Mouse (Mus musculus): ENCODE results near the gene Ccdc61. TPM values are rescaled to one million over a fixed set of nuclear protein-coding genes. Genes with fewer than 3 reads are reported as not detected.
A peak's percentile ranks its signal among the peaks of the same experiment; 100 is the strongest.

Ccdc61 gene
- polyA plus RNA-seq, 1 experiment from 2014 or later, result 24.7 TPM

- WGBS, result 29% methylated on average over 12 of the region's 12 CpGs
- TF ChIP-seq CTCF (IDR thresholded peaks at IDR 0.05; ENCODE audit: low read depth), result no peak
- no peak for ATAC-seq (ENCODE audit: insufficient read depth)
- no peaks in the 10 kb centered on the region for H3K27me3 ChIP-seq (ENCODE audit: insufficient read depth, low read length)
- DNase-seq, result no peak
- H3K4me1 ChIP-seq (ENCODE audit: insufficient read depth), result no peaks in the 10 kb centered on the region
- no peaks in the 10 kb centered on the region for H3K36me3 ChIP-seq (ENCODE audit: insufficient read depth)
- no peak overlapping the region for H3K9ac ChIP-seq
- no peak overlapping the region for H3K4me3 ChIP-seq (ENCODE audit: low read depth, low read length)
- H3K27ac ChIP-seq (ENCODE audit: low read depth), result no peak overlapping the region
- H3K4me2 ChIP-seq, result no peak overlapping the region
- no peaks in the 10 kb centered on the region for H3K9me3 ChIP-seq (ENCODE audit: low read depth, low read length)
Observed at GRCm38 (mm10) chr7:18949781-18950522, 39.7 kb upstream of the Ccdc61 start.

GRCm38 (mm10) chr7:18948151-18948550 is 37.9 kb upstream of the Ccdc61 start:
- peak; percentile 63; the same call in 1 of the 2 replicates for ATAC-seq (ENCODE audit: insufficient read depth)

GRCm38 (mm10) chr7:18942815-18943214 is 32.6 kb upstream of the Ccdc61 start:
- H3K27ac ChIP-seq (ENCODE audit: low read depth), result no peak overlapping the region
- no peaks in the 10 kb centered on the region for H3K9me3 ChIP-seq (ENCODE audit: low read depth, low read length)
- H3K27me3 ChIP-seq (ENCODE audit: insufficient read depth, low read length), result no peaks in the 10 kb centered on the region
- TF ChIP-seq CTCF (IDR thresholded peaks at IDR 0.05; ENCODE audit: low read depth), result no peak
- H3K4me1 ChIP-seq (ENCODE audit: insufficient read depth), result no peaks in the 10 kb centered on the region
- DNase-seq (no peak), ATAC-seq (ENCODE audit: insufficient read depth) (no peak)
- no peaks in the 10 kb centered on the region for H3K36me3 ChIP-seq (ENCODE audit: insufficient read depth)
- WGBS, result 60% methylated on average over 9 of the region's 9 CpGs
- no peak overlapping the region for H3K4me2 ChIP-seq
- no peak overlapping the region for H3K9ac ChIP-seq
- no peak overlapping the region for H3K4me3 ChIP-seq (ENCODE audit: low read depth, low read length)

More at GRCm38 (mm10) chr7:18948151-18948550, 37.9 kb upstream of the Ccdc61 start:
- Histone ChIP-seq H3K9ac (no peak overlapping the region), H3K27ac (ENCODE audit: low read depth) (peak overlapping the region; percentile 9; the same call in 1 of the 2 replicates), H3K4me1 (ENCODE audit: insufficient read depth) (no peaks in the 10 kb centered on the region), H3K27me3 (ENCODE audit: insufficient read depth, low read length) (no peaks in the 10 kb centered on the region), H3K9me3 (ENCODE audit: low read depth, low read length) (no peaks in the 10 kb centered on the region), H3K4me3 (ENCODE audit: low read depth, low read length) (no peak overlapping the region), H3K4me2 (no peak overlapping the region), H3K36me3 (ENCODE audit: insufficient read depth) (no peaks in the 10 kb centered on the region)
- no peak for DNase-seq
- 60% methylated on average over 6 of the region's 6 CpGs for WGBS
- TF ChIP-seq CTCF (IDR thresholded peaks at IDR 0.05; ENCODE audit: low read depth), result no peak

- 27% methylated on average over 1 of the region's 1 CpGs for WGBS
- H3K4me2 ChIP-seq, result no peak overlapping the region
- no peak for ATAC-seq (ENCODE audit: insufficient read depth)
- H3K27ac ChIP-seq (ENCODE audit: low read depth), result no peak overlapping the region
- H3K36me3 ChIP-seq (ENCODE audit: insufficient read depth), result no peaks in the 10 kb centered on the region
- no peaks in the 10 kb centered on the region for H3K4me1 ChIP-seq (ENCODE audit: insufficient read depth)
- no peak overlapping the region for H3K9ac ChIP-seq
- H3K4me3 ChIP-seq (ENCODE audit: low read depth, low read length), result no peak overlapping the region
- H3K9me3 ChIP-seq (ENCODE audit: low read depth, low read length), result no peaks in the 10 kb centered on the region
- DNase-seq, result no peak
- no peak for TF ChIP-seq CTCF (IDR thresholded peaks at IDR 0.05; ENCODE audit: low read depth)
- H3K27me3 ChIP-seq (ENCODE audit: insufficient read depth, low read length), result no peaks in the 10 kb centered on the region
Observed at GRCm38 (mm10) chr7:18942376-18942775, 32.2 kb upstream of the Ccdc61 start.

GRCm38 (mm10) chr7:18927759-18928158 is 17.5 kb upstream of the Ccdc61 start:
- TF ChIP-seq CTCF (IDR thresholded peaks at IDR 0.05; ENCODE audit: low read depth), result no peak
- Histone ChIP-seq H3K27me3 (ENCODE audit: insufficient read depth, low read length) (peaks cover 34% of the 10 kb centered on the region), H3K4me3 (ENCODE audit: low read depth, low read length) (no peak overlapping the region; the same call in 1 of the 2 replicates), H3K4me1 (ENCODE audit: insufficient read depth) (no peaks in the 10 kb centered on the region), H3K27ac (ENCODE audit: low read depth) (no peak overlapping the region), H3K9me3 (ENCODE audit: low read depth, low read length) (no peaks in the 10 kb centered on the region), H3K36me3 (ENCODE audit: insufficient read depth) (no peaks in the 10 kb centered on the region), H3K9ac (no peak overlapping the region), H3K4me2 (peak overlapping the region; percentile 82)
- peak; percentile 38 for DNase-seq
- ATAC-seq (ENCODE audit: insufficient read depth), result no peak
- WGBS, result 23% methylated on average over 3 of the region's 3 CpGs

GRCm38 (mm10) chr7:18926911-18927310 is 16.7 kb upstream of the Ccdc61 start:
- Histone ChIP-seq H3K9ac (no peak overlapping the region), H3K36me3 (ENCODE audit: insufficient read depth) (no peaks in the 10 kb centered on the region), H3K27ac (ENCODE audit: low read depth) (no peak overlapping the region), H3K9me3 (ENCODE audit: low read depth, low read length) (no peaks in the 10 kb centered on the region), H3K4me3 (ENCODE audit: low read depth, low read length) (peak overlapping the region; percentile 44), H3K27me3 (ENCODE audit: insufficient read depth, low read length) (peaks cover 34% of the 10 kb centered on the region), H3K4me2 (peak overlapping the region; percentile 82), H3K4me1 (ENCODE audit: insufficient read depth) (no peaks in the 10 kb centered on the region)
- TF ChIP-seq CTCF (IDR thresholded peaks at IDR 0.05; ENCODE audit: low read depth), result no peak
- 35% methylated on average over 6 of the region's 6 CpGs for WGBS
- ATAC-seq (ENCODE audit: insufficient read depth), result no peak; the same call in 1 of the 2 replicates
- no peak for DNase-seq

- H3K4me2 ChIP-seq, result peak overlapping the region; percentile 82
- 2% methylated on average over 33 of the region's 42 CpGs for WGBS
- peak overlapping the region; percentile 52; the same call in 1 of the 2 replicates for H3K27ac ChIP-seq (ENCODE audit: low read depth)
- peak overlapping the region; percentile 44 for H3K4me3 ChIP-seq (ENCODE audit: low read depth, low read length)
- H3K27me3 ChIP-seq (ENCODE audit: insufficient read depth, low read length), result peaks cover 34% of the 10 kb centered on the region
- ATAC-seq (ENCODE audit: insufficient read depth) (peak; percentile 66), DNase-seq (peak; percentile 30)
- no peaks in the 10 kb centered on the region for H3K9me3 ChIP-seq (ENCODE audit: low read depth, low read length)
- peak overlapping the region; percentile 65 for H3K9ac ChIP-seq
- no peak for TF ChIP-seq CTCF (IDR thresholded peaks at IDR 0.05; ENCODE audit: low read depth)
- H3K4me1 ChIP-seq (ENCODE audit: insufficient read depth), result no peaks in the 10 kb centered on the region
- H3K36me3 ChIP-seq (ENCODE audit: insufficient read depth), result no peaks in the 10 kb centered on the region
Observed at GRCm38 (mm10) chr7:18926041-18926790, 16.0 kb upstream of the Ccdc61 start.

All from lung, embryonic 14.5 days (tissue).